Mouse (Mus musculus): ENCODE measurements around the gene Cfap65. TPM values are rescaled to one million over a fixed set of nuclear protein-coding genes. Genes with fewer than 3 reads are reported as not detected.

Cfap65 gene
- polyA plus RNA-seq, 1 experiment, result not detected

- Histone ChIP-seq H3K4me3 (ENCODE audit: low read depth, low read length) (peak overlapping the region; percentile 45), H3K27ac (ENCODE audit: insufficient read depth, low read length) (no peak overlapping the region), H3K9ac (ENCODE audit: low read depth, poor library complexity, severe bottlenecking) (peak overlapping the region; percentile 69), H3K4me1 (ENCODE audit: control insufficient read depth, insufficient read depth, low read length) (peaks cover 5% of the 10 kb centered on the region), H3K27me3 (ENCODE audit: control insufficient read depth, insufficient read depth, low read length, poor library complexity, severe bottlenecking) (peaks cover 15% of the 10 kb centered on the region), H3K36me3 (ENCODE audit: control insufficient read depth, insufficient read depth, low read length, poor library complexity, severe bottlenecking) (no peaks in the 10 kb centered on the region), H3K9me3 (replicated peaks; ENCODE audit: control insufficient read depth, insufficient read depth, low read length, poor library complexity, severe bottlenecking) (no peaks in the 10 kb centered on the region)
- TF ChIP-seq EP300 (IDR thresholded peaks at IDR 0.05; ENCODE audit: insufficient read depth, low read depth, low read length) (no peak), CTCF (IDR thresholded peaks at IDR 0.05; ENCODE audit: low read depth, low read length) (no peak), POLR2A (IDR thresholded peaks at IDR 0.05; ENCODE audit: insufficient read depth, low read length) (no peak)
These were observed 79.6 kb downstream of the Cfap65 start for GRCm38 (mm10) chr1:74855651-74856438.

- peak overlapping the region; percentile 69 for H3K4me3 ChIP-seq (ENCODE audit: low read depth, low read length)
- H3K27ac ChIP-seq (ENCODE audit: insufficient read depth, low read length), result no peak overlapping the region
- H3K9me3 ChIP-seq (replicated peaks; ENCODE audit: control insufficient read depth, insufficient read depth, low read length, poor library complexity, severe bottlenecking), result no peaks in the 10 kb centered on the region
- H3K4me1 ChIP-seq (ENCODE audit: control insufficient read depth, insufficient read depth, low read length), result peaks cover 5% of the 10 kb centered on the region
- H3K27me3 ChIP-seq (ENCODE audit: control insufficient read depth, insufficient read depth, low read length, poor library complexity, severe bottlenecking), result peaks cover 15% of the 10 kb centered on the region
- peak overlapping the region; percentile 69 for H3K9ac ChIP-seq (ENCODE audit: low read depth, poor library complexity, severe bottlenecking)
- no peak for TF ChIP-seq POLR2A (IDR thresholded peaks at IDR 0.05; ENCODE audit: insufficient read depth, low read length)
- TF ChIP-seq CTCF (IDR thresholded peaks at IDR 0.05; ENCODE audit: low read depth, low read length), result no peak
- no peak for TF ChIP-seq EP300 (IDR thresholded peaks at IDR 0.05; ENCODE audit: insufficient read depth, low read depth, low read length)
- H3K36me3 ChIP-seq (ENCODE audit: control insufficient read depth, insufficient read depth, low read length, poor library complexity, severe bottlenecking), result no peaks in the 10 kb centered on the region
These were observed 80.2 kb downstream of the Cfap65 start for GRCm38 (mm10) chr1:74855156-74855555.

GRCm38 (mm10) chr1:74854306-74855056 lies 80.9 kb downstream of the Cfap65 start, which contains the start of gene Cdk5r2:
Cdk5r2 (plus strand) TSS chr1:74854934.
- Histone ChIP-seq H3K4me1 (ENCODE audit: control insufficient read depth, insufficient read depth, low read length) (peaks cover 2% of the 10 kb centered on the region), H3K27ac (ENCODE audit: insufficient read depth, low read length) (no peak within 1 kb of the TSS)

More at GRCm38 (mm10) chr1:74854306-74855056, 80.9 kb downstream of the Cfap65 start, which contains the start of gene Cdk5r2:
- TF ChIP-seq CTCF (IDR thresholded peaks at IDR 0.05; ENCODE audit: low read depth, low read length), result no peak
- no peak for TF ChIP-seq EP300 (IDR thresholded peaks at IDR 0.05; ENCODE audit: insufficient read depth, low read depth, low read length)
- TF ChIP-seq POLR2A (IDR thresholded peaks at IDR 0.05; ENCODE audit: insufficient read depth, low read length), result no peak
- Histone ChIP-seq H3K9me3 (replicated peaks; ENCODE audit: control insufficient read depth, insufficient read depth, low read length, poor library complexity, severe bottlenecking) (no peaks in the 10 kb centered on the region), H3K4me3 (ENCODE audit: low read depth, low read length) (peak within 1 kb of the TSS; percentile 69), H3K9ac (ENCODE audit: low read depth, poor library complexity, severe bottlenecking) (peak within 1 kb of the TSS; percentile 69), H3K27me3 (ENCODE audit: control insufficient read depth, insufficient read depth, low read length, poor library complexity, severe bottlenecking) (peaks cover 15% of the 10 kb centered on the region), H3K36me3 (ENCODE audit: control insufficient read depth, insufficient read depth, low read length, poor library complexity, severe bottlenecking) (no peaks in the 10 kb centered on the region)

Other genes with a start within 250 kb of the Cfap65 start
- gene Cyp27a1, start 222.0 kb downstream of the Cfap65 start, polyA plus RNA-seq (2011; ENCODE audit: insufficient read depth, insufficient read length, low read depth, missing spikeins), result 1.9 and 2.5 TPM in 2 replicates
- gene Prkag3, start 186.4 kb downstream of the Cfap65 start, polyA plus RNA-seq (2011; ENCODE audit: insufficient read depth, insufficient read length, low read depth, missing spikeins), result 0.21 and 0.23 TPM in 2 replicates
- gene Wnt6, start 163.7 kb downstream of the Cfap65 start, polyA plus RNA-seq (2011; ENCODE audit: insufficient read depth, insufficient read length, low read depth, missing spikeins), result 5.0 and 5.6 TPM in 2 replicates
- 0.79 and 0.81 TPM in 2 replicates for gene Wnt10a, start 144.1 kb downstream of the Cfap65 start, polyA plus RNA-seq (2011; ENCODE audit: insufficient read depth, insufficient read length, low read depth, missing spikeins)
- gene Cdk5r2, start 80.7 kb downstream of the Cfap65 start, polyA plus RNA-seq (2011; ENCODE audit: insufficient read depth, insufficient read length, low read depth, missing spikeins), result 0.28 and 0.32 TPM in 2 replicates
- gene Fev, start 50.2 kb downstream of the Cfap65 start, polyA plus RNA-seq (2011; ENCODE audit: insufficient read depth, insufficient read length, low read depth, missing spikeins), result not detected in 2 replicates
- gene Cryba2, start 42.5 kb downstream of the Cfap65 start, polyA plus RNA-seq (2011; ENCODE audit: insufficient read depth, insufficient read length, low read depth, missing spikeins), result not detected in 2 replicates
- 0.24 TPM in 1 of 2 replicates, not detected in the other for gene Ihh, start 16.1 kb upstream of the Cfap65 start, polyA plus RNA-seq (2011; ENCODE audit: insufficient read depth, insufficient read length, low read depth, missing spikeins)
- 3.7 and 5.1 TPM in 2 replicates for gene Nhej1, start 189.6 kb upstream of the Cfap65 start, polyA plus RNA-seq (2011; ENCODE audit: insufficient read depth, insufficient read length, low read depth, missing spikeins)
- gene Slc23a3, start 198.3 kb upstream of the Cfap65 start, polyA plus RNA-seq (2011; ENCODE audit: insufficient read depth, insufficient read length, low read depth, missing spikeins), result not detected in 2 replicates
- 20.0 and 23.9 TPM in 2 replicates for gene Cnppd1, start 207.1 kb upstream of the Cfap65 start, polyA plus RNA-seq (2011; ENCODE audit: insufficient read depth, insufficient read length, low read depth, missing spikeins)
- 21.9 and 22.7 TPM in 2 replicates for gene Retreg2, start 207.2 kb upstream of the Cfap65 start, polyA plus RNA-seq (2011; ENCODE audit: insufficient read depth, insufficient read length, low read depth, missing spikeins)
- 10.9 and 13.0 TPM in 2 replicates for gene Zfand2b, start 233.0 kb upstream of the Cfap65 start, polyA plus RNA-seq (2011; ENCODE audit: insufficient read depth, insufficient read length, low read depth, missing spikeins)
- 8.8 and 10.8 TPM in 2 replicates for gene Abcb6, start 244.8 kb upstream of the Cfap65 start, polyA plus RNA-seq (2011; ENCODE audit: insufficient read depth, insufficient read length, low read depth, missing spikeins)